Mouse (Mus musculus) bone marrow, adult 2 months (tissue): ENCODE data around the gene Wscd2.

Experiments
- CTCF ChIP-seq: fragments of 200-500 bp; IDR thresholded peaks from 2 replicates; pipeline ENCODE4 v1.5.1; 2011; ENCODE audit warnings: low read length, control low read depth; ENCODE audit not compliant: control insufficient read depth, insufficient read depth
- POLR2A ChIP-seq: fragments of 200-500 bp; IDR thresholded peaks from 2 replicates; pipeline ENCODE4 v1.6.1; 2011; ENCODE audit warnings: low read depth, mild to moderate bottlenecking, control low read depth, low read length, borderline replicate concordance; ENCODE audit not compliant: control insufficient read depth

GRCm38 (mm10) chr5:113513640-113514039 is 23.5 kb downstream of the Wscd2 start:
- TF ChIP-seq CTCF (no peak), POLR2A (no peak)
